Mouse (Mus musculus) spleen, adult 2 months (tissue): ENCODE results near the gene Gatad2a. TPM values are rescaled to one million over a fixed set of nuclear protein-coding genes. Genes with fewer than 3 reads are reported as not detected.
A peak's percentile ranks its signal among the peaks of the same experiment; 100 is the strongest.
"Not testable (repeated sequence)": the region's sequence is repeated elsewhere in the genome, so short reads cannot be mapped to it uniquely, and the experiment has no call there.

Source experiments
- DNase-seq, 2 experiments: peaks; one replicate each; pipeline versions ENCODE4 v3.0.0 to v3.0.0-alpha.2; 2012 to 2021; ENCODE audit warnings: low spot score in 2 of 2, low read depth in 1 of 2
- H3K27ac ChIP-seq: fragments of 200-500 bp; 2 replicates; pipeline ENCODE4 v1.5.1; 2012; ENCODE audit warnings: low read length, inconsistent platforms; ENCODE audit not compliant: insufficient read depth
- H3K27me3 ChIP-seq: fragments of 200-500 bp; 2 replicates; pipeline ENCODE4 v1.6.1; 2012; ENCODE audit warnings: mild to moderate bottlenecking, moderate library complexity, low read length, inconsistent platforms; ENCODE audit not compliant: control insufficient read depth, insufficient read depth
- H3K36me3 ChIP-seq: fragments of 200-500 bp; 2 replicates; pipeline ENCODE4 v1.6.1; 2012; ENCODE audit warnings: mild to moderate bottlenecking, low read length, inconsistent platforms; ENCODE audit not compliant: control insufficient read depth, insufficient read depth
- H3K4me1 ChIP-seq: fragments of 200-500 bp; 2 replicates; pipeline ENCODE4 v1.6.1; 2011; ENCODE audit warnings: inconsistent platforms; ENCODE audit not compliant: control insufficient read depth, insufficient read depth, insufficient read length
- H3K4me3 ChIP-seq: fragments of 200-500 bp; 2 replicates; pipeline ENCODE4 v1.5.1; 2011; ENCODE audit warnings: mild to moderate bottlenecking, inconsistent platforms; ENCODE audit not compliant: insufficient read depth, insufficient read length; ENCODE audit errors: extremely low read depth
- CTCF ChIP-seq: fragments of 200-500 bp; IDR thresholded peaks from 2 replicates; pipeline ENCODE4 v1.5.1; 2011; ENCODE audit warnings: mild to moderate bottlenecking, inconsistent platforms; ENCODE audit not compliant: insufficient read depth, insufficient read length, insufficient replicate concordance; ENCODE audit errors: extremely low read depth
- POLR2A ChIP-seq: fragments of 200-500 bp; IDR thresholded peaks from 2 replicates; pipeline ENCODE4 v1.6.1; 2011; ENCODE audit warnings: low read depth, low read length, inconsistent platforms
- WGBS: fragments of 180-500 bp; shearing (Covaris S2); methylation state at CpG from one replicate; pipeline ENCODE4 v1.1.7; 2018; 5-methylcytosine and 5-hydroxymethylcytosine counted together
- polyA plus RNA-seq: library from polyadenylated mRNA; depleted of rRNA; stranded (reverse); fragments of >200 nt; gene quantifications from 2 replicates; pipeline ENCODE4 v1.2.3, GENCODE M21; 2012

Gatad2a gene
- polyA plus RNA-seq, 1 experiment: 45.8 TPM

GRCm38 (mm10) chr8:69956651-69957050 is 39.5 kb downstream of the Gatad2a start:
- no peak for DNase-seq
- no peaks in the 10 kb centered on the region for H3K36me3 ChIP-seq
- WGBS: 86% methylated on average over 2 of the region's 2 CpGs
- no peaks in the 10 kb centered on the region for H3K27me3 ChIP-seq
- H3K4me3 ChIP-seq: no peak overlapping the region
- TF ChIP-seq CTCF: no peak
- no peak for TF ChIP-seq POLR2A
- H3K4me1 ChIP-seq: peaks cover 17% of the 10 kb centered on the region
- H3K27ac ChIP-seq: no peak overlapping the region

- DNase-seq: no peak
- H3K36me3 ChIP-seq: no peaks in the 10 kb centered on the region
- no peak overlapping the region for H3K27ac ChIP-seq
- no peak overlapping the region for H3K4me3 ChIP-seq
- 93% methylated on average over 1 of the region's 1 CpGs for WGBS
- peaks cover 17% of the 10 kb centered on the region for H3K4me1 ChIP-seq
- TF ChIP-seq CTCF (no peak), POLR2A (no peak)
- H3K27me3 ChIP-seq: no peaks in the 10 kb centered on the region
Observed at GRCm38 (mm10) chr8:69954642-69955041, 41.5 kb downstream of the Gatad2a start.

- H3K4me1 ChIP-seq: peaks cover 17% of the 10 kb centered on the region
- no peak overlapping the region for H3K4me3 ChIP-seq
- no peaks in the 10 kb centered on the region for H3K27me3 ChIP-seq
- no peak overlapping the region for H3K27ac ChIP-seq
- WGBS: 79% methylated on average over 4 of the region's 4 CpGs
- TF ChIP-seq POLR2A (no peak), CTCF (no peak)
- no peak for DNase-seq
- no peaks in the 10 kb centered on the region for H3K36me3 ChIP-seq
Observed at GRCm38 (mm10) chr8:69954213-69954612, 42.0 kb downstream of the Gatad2a start.

- TF ChIP-seq CTCF (no peak), POLR2A (no peak)
- no peak for DNase-seq
- Histone ChIP-seq H3K4me3 (no peak overlapping the region), H3K27ac (no peak overlapping the region), H3K36me3 (peaks cover 3% of the 10 kb centered on the region; the same call in 1 of the 2 replicates), H3K4me1 (no peaks in the 10 kb centered on the region), H3K27me3 (no peaks in the 10 kb centered on the region)
- 98% methylated on average over 2 of the region's 2 CpGs for WGBS
Observed at GRCm38 (mm10) chr8:69950300-69950699, 45.9 kb downstream of the Gatad2a start.

- 81% methylated on average over 3 of the region's 3 CpGs for WGBS
- DNase-seq: not testable (repeated sequence)
Observed at GRCm38 (mm10) chr8:69942495-69942894, 53.7 kb downstream of the Gatad2a start.

GRCm38 (mm10) chr8:69940386-69940785 is 55.8 kb downstream of the Gatad2a start:
- DNase-seq: no peak
- Histone ChIP-seq H3K4me3 (no peak overlapping the region), H3K27me3 (no peaks in the 10 kb centered on the region), H3K27ac (peak overlapping the region; percentile 49), H3K36me3 (no peaks in the 10 kb centered on the region; the same call in 1 of the 2 replicates), H3K4me1 (peaks cover 29% of the 10 kb centered on the region; the same call in 1 of the 2 replicates)
- 56% methylated on average over 2 of the region's 2 CpGs for WGBS
- TF ChIP-seq POLR2A: no peak
- TF ChIP-seq CTCF: no peak

More at GRCm38 (mm10) chr8:69942495-69942894, 53.7 kb downstream of the Gatad2a start:
- peaks cover 27% of the 10 kb centered on the region; the same call in 1 of the 2 replicates for H3K4me1 ChIP-seq
- H3K4me3 ChIP-seq, H3K36me3 ChIP-seq, H3K27me3 ChIP-seq, H3K27ac ChIP-seq: not testable (repeated sequence)

GRCm38 (mm10) chr8:69939633-69940032 is 56.6 kb downstream of the Gatad2a start:
- Histone ChIP-seq H3K4me1 (peaks cover 29% of the 10 kb centered on the region; the same call in 1 of the 2 replicates), H3K36me3 (peaks cover 1% of the 10 kb centered on the region; the same call in 1 of the 2 replicates), H3K27ac (0 out of 2 replicates have a peak overlapping the region, but pooled peaks have one; percentile 49), H3K27me3 (no peaks in the 10 kb centered on the region), H3K4me3 (no peak overlapping the region)
- DNase-seq: no peak
- 65% methylated on average over 3 of the region's 3 CpGs for WGBS
- TF ChIP-seq POLR2A (no peak), CTCF (no peak)
